Mouse (Mus musculus) myocyte (in vitro differentiated cells): ENCODE measurements around the gene Vax2. TPM values are rescaled to one million over a fixed set of nuclear protein-coding genes. Genes with fewer than 3 reads are reported as not detected.

Experiments used
- H3K27me3 ChIP-seq: one replicate; pipeline ENCODE4 v1.6.1; 2011; ENCODE audit not compliant: control insufficient read depth, insufficient read depth, insufficient read length
- H3K36me3 ChIP-seq: one replicate; pipeline ENCODE4 v1.6.1; 2011; ENCODE audit not compliant: control insufficient read depth, insufficient read depth
- H3K4me2 ChIP-seq: one replicate; pipeline ENCODE4 v1.6.1; 2011; ENCODE audit warnings: low read depth, control low read depth
- H3K4me3 ChIP-seq: one replicate; pipeline ENCODE4 v1.5.1; 2011; ENCODE audit warnings: mild to moderate bottlenecking, control low read depth, moderate library complexity
- H3K79me2 ChIP-seq: one replicate; pipeline ENCODE4 v1.6.1; 2011; ENCODE audit not compliant: control insufficient read depth, insufficient read depth
- H3ac ChIP-seq: one replicate; pipeline ENCODE4 v1.6.1; 2011; ENCODE audit not compliant: control insufficient read depth, insufficient read length
- CEBPB ChIP-seq: IDR thresholded peaks from 2 replicates; pipeline ENCODE4 v1.6.1; 2011; ENCODE audit warnings: mild to moderate bottlenecking, moderate library complexity; ENCODE audit not compliant: poor library complexity, insufficient read depth, severe bottlenecking
- E2F4 ChIP-seq: IDR thresholded peaks from one replicate; pipeline ENCODE4 v1.6.1; 2011; ENCODE audit warnings: mild to moderate bottlenecking, control low read depth, moderate library complexity; ENCODE audit not compliant: insufficient read depth
- MAX ChIP-seq: IDR thresholded peaks from one replicate; pipeline ENCODE4 v1.6.1; 2011; ENCODE audit warnings: low read depth, mild to moderate bottlenecking, control low read depth
- MYOD1 ChIP-seq, 3 experiments: IDR thresholded peaks; one replicate each; pipeline ENCODE4 v1.6.1; 2011; ENCODE audit warnings: control low read depth in 2 of 3, low read depth in 2 of 3, mild to moderate bottlenecking in 2 of 3, moderate library complexity in 1 of 3; ENCODE audit not compliant: insufficient read length in 2 of 3, control insufficient read depth in 1 of 3
- MYOG ChIP-seq, 3 experiments: IDR thresholded peaks; one replicate each; pipeline ENCODE4 v1.6.1; 2011; ENCODE audit warnings: control low read depth in 2 of 3, low read depth in 2 of 3, mild to moderate bottlenecking in 2 of 3; ENCODE audit not compliant: insufficient read length in 2 of 3, control insufficient read depth in 1 of 3, insufficient read depth in 1 of 3
- POLR2A ChIP-seq: IDR thresholded peaks from one replicate; pipeline ENCODE4 v1.6.1; 2011; ENCODE audit warnings: low read depth, mild to moderate bottlenecking, control low read depth, moderate library complexity; ENCODE audit not compliant: insufficient read length
- POLR2AphosphoS2 ChIP-seq: IDR thresholded peaks from one replicate; pipeline ENCODE4 v1.6.1; 2011; ENCODE audit warnings: low read depth, control low read depth; ENCODE audit not compliant: insufficient read length
- REST ChIP-seq: IDR thresholded peaks from one replicate; pipeline ENCODE4 v1.6.1; 2011; ENCODE audit warnings: mild to moderate bottlenecking, control low read depth, moderate library complexity; ENCODE audit not compliant: insufficient read depth, insufficient read length
- SRF ChIP-seq: IDR thresholded peaks from one replicate; pipeline ENCODE4 v1.6.1; 2011; ENCODE audit warnings: low read depth; ENCODE audit not compliant: control insufficient read depth, insufficient read length
- TCF12 ChIP-seq: IDR thresholded peaks from one replicate; pipeline ENCODE4 v1.6.1; 2011; ENCODE audit warnings: mild to moderate bottlenecking, control low read depth; ENCODE audit not compliant: poor library complexity, insufficient read depth, severe bottlenecking
- TCF3 ChIP-seq: IDR thresholded peaks from one replicate; pipeline ENCODE4 v1.6.1; 2011; ENCODE audit warnings: low read depth, control low read depth; ENCODE audit not compliant: insufficient read length
- USF1 ChIP-seq: IDR thresholded peaks from one replicate; pipeline ENCODE4 v1.6.1; 2011; ENCODE audit warnings: low read depth, mild to moderate bottlenecking, control low read depth, moderate library complexity
- polyA plus RNA-seq: library from polyadenylated mRNA; unstranded; fragments of >200 nt; fragmentation: generic; extraction: Trizol; gene quantifications from one replicate; pipeline ENCODE4 v1.2.1, GENCODE M21; 2012; ENCODE audit warnings: missing spikeins

Gene Vax2
- polyA plus RNA-seq, 1 experiment = 0.66 TPM

DNA sequence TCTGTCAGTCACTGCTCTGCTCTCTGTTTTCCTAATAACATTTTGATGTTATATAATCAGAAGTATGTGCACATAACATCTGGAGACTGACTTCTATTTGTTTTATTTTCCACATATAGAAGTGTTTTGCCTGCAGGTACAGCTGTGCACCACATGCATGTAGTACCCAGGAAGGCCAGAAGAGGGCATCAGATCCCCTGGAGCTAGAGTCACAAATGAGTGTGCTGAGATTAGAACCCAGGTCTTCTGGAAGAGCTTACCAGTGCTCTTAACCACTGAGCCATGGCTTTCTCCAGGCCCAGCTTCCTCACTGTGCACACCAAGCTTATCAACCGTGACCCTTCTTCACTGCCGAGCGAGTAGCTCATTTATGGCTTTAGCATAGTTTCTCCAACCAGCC, 17.4 kb downstream of the Vax2 start:
- Histone ChIP-seq H3K79me2 (no peaks in the 10 kb centered on the region), H3K27me3 (peaks cover 10% of the 10 kb centered on the region), H3K4me2 (no peak overlapping the region), H3K36me3 (no peaks in the 10 kb centered on the region), H3K4me3 (no peak overlapping the region), H3ac (no peak overlapping the region)
- no peak for TF ChIP-seq MAX
- no peak for TF ChIP-seq USF1
- TF ChIP-seq CEBPB = no peak
- TF ChIP-seq REST = no peak
- no peak for TF ChIP-seq MYOD1 (IDR thresholded peaks at IDR 0.05; ENCODE audit: control insufficient read depth in 1 of 3, insufficient read length in 2 of 3, low read depth in 2 of 3)
- TF ChIP-seq MYOG (IDR thresholded peaks at IDR 0.05; ENCODE audit: control insufficient read depth in 1 of 3, insufficient read depth in 1 of 3, insufficient read length in 2 of 3, low read depth in 2 of 3) = no peak
- no peak for TF ChIP-seq SRF
- no peak for TF ChIP-seq POLR2AphosphoS2
- TF ChIP-seq E2F4 = no peak
- no peak for TF ChIP-seq TCF3
- no peak for TF ChIP-seq POLR2A
- no peak for TF ChIP-seq TCF12

DNA sequence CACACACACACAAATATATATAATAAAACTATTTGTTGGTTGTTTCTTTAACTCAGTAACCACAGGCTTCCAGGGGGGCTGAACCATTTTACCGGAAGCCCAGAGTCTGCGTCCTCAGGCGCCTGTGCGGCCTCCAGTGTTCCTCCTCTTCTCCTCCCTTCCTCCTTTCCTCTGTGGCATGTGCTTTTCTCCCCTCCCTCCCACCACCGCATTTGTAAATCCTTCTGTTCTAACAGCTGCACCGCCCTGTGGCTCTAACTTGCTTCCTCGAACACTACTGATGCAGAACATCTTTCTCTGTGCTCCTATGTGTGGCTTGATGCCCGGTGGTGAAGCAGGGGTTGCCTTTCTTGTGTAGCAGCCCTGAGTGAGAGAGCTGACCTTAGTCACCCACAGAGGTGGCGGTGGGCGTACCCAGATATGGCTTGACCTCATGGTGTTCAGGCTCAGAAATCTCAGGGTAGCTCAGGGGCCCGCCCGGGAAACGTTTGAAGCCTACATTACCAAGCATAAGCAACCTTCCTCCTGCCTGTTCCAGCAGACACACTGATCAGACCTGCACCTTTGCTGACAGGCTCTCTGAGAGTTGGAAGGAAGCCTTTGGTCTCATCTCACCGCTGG, 18.4 kb downstream of the Vax2 start:
- peaks cover 10% of the 10 kb centered on the region for H3K27me3 ChIP-seq
- no peaks in the 10 kb centered on the region for H3K36me3 ChIP-seq
- H3K4me2 ChIP-seq = no peak overlapping the region
- H3ac ChIP-seq = no peak overlapping the region
- TF ChIP-seq E2F4 (no peak), POLR2AphosphoS2 (no peak), MYOD1 (IDR thresholded peaks at IDR 0.05; ENCODE audit: control insufficient read depth in 1 of 3, insufficient read length in 2 of 3, low read depth in 2 of 3) (no peak), TCF3 (no peak), MAX (no peak), REST (no peak), CEBPB (no peak), MYOG (IDR thresholded peaks at IDR 0.05; ENCODE audit: control insufficient read depth in 1 of 3, insufficient read depth in 1 of 3, insufficient read length in 2 of 3, low read depth in 2 of 3) (no peak), TCF12 (no peak), POLR2A (no peak)
- no peaks in the 10 kb centered on the region for H3K79me2 ChIP-seq
- no peak overlapping the region for H3K4me3 ChIP-seq

GRCm38 (mm10) chr6:83731128-83731527, 20.1 kb downstream of the Vax2 start:
- H3K27me3 ChIP-seq = peaks cover 10% of the 10 kb centered on the region
- H3K4me3 ChIP-seq = no peak overlapping the region
- H3K79me2 ChIP-seq = no peaks in the 10 kb centered on the region
- H3K4me2 ChIP-seq = no peak overlapping the region
- no peak overlapping the region for H3ac ChIP-seq
- no peaks in the 10 kb centered on the region for H3K36me3 ChIP-seq
- no peak for TF ChIP-seq E2F4
- no peak for TF ChIP-seq TCF3
- no peak for TF ChIP-seq MAX
- TF ChIP-seq TCF12 = no peak
- no peak for TF ChIP-seq MYOG (IDR thresholded peaks at IDR 0.05; ENCODE audit: control insufficient read depth in 1 of 3, insufficient read depth in 1 of 3, insufficient read length in 2 of 3, low read depth in 2 of 3)
- no peak for TF ChIP-seq USF1
- TF ChIP-seq SRF = no peak
- no peak for TF ChIP-seq MYOD1 (IDR thresholded peaks at IDR 0.05; ENCODE audit: control insufficient read depth in 1 of 3, insufficient read length in 2 of 3, low read depth in 2 of 3)

DNA sequence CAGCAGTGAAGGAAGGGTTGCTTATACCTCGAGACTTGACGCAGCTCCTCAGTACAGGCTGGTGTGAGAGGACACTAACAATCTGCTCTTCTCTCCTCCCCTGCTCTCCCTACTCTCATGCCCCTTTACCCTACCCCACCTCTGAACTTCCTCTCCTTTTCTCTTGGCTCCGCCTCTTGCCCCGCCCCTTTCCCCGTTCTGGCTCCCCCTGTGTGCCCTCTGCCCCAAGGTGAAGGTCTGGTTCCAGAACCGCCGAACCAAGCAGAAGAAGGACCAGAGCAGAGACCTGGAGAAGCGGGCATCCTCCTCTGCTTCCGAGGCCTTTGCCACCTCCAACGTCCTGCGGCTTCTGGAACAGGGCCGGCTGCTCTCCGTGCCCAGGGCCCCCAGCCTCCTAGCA, 26.2 kb downstream of the Vax2 start:
- peaks cover 16% of the 10 kb centered on the region for H3K27me3 ChIP-seq
- TF ChIP-seq SRF (no peak), POLR2A (no peak), E2F4 (no peak), MYOG (IDR thresholded peaks at IDR 0.05; ENCODE audit: control insufficient read depth in 1 of 3, insufficient read depth in 1 of 3, insufficient read length in 2 of 3, low read depth in 2 of 3) (no peak), MAX (no peak), CEBPB (no peak), TCF3 (no peak), POLR2AphosphoS2 (no peak), MYOD1 (IDR thresholded peaks at IDR 0.05; ENCODE audit: control insufficient read depth in 1 of 3, insufficient read length in 2 of 3, low read depth in 2 of 3) (no peak), USF1 (no peak), REST (no peak), TCF12 (no peak)
- no peaks in the 10 kb centered on the region for H3K36me3 ChIP-seq
- no peak overlapping the region for H3ac ChIP-seq
- H3K79me2 ChIP-seq = no peaks in the 10 kb centered on the region
- no peak overlapping the region for H3K4me3 ChIP-seq
- no peak overlapping the region for H3K4me2 ChIP-seq

GRCm38 (mm10) chr6:83738596-83738995, 27.5 kb downstream of the Vax2 start:
- H3K79me2 ChIP-seq = no peaks in the 10 kb centered on the region
- TF ChIP-seq TCF3 (no peak), CEBPB (no peak), TCF12 (no peak), MYOD1 (IDR thresholded peaks at IDR 0.05; ENCODE audit: control insufficient read depth in 1 of 3, insufficient read length in 2 of 3, low read depth in 2 of 3) (no peak), USF1 (no peak), REST (no peak), MAX (no peak), E2F4 (no peak), POLR2A (no peak), SRF (no peak), MYOG (IDR thresholded peaks at IDR 0.05; ENCODE audit: control insufficient read depth in 1 of 3, insufficient read depth in 1 of 3, insufficient read length in 2 of 3, low read depth in 2 of 3) (no peak), POLR2AphosphoS2 (no peak)
- peaks cover 23% of the 10 kb centered on the region for H3K27me3 ChIP-seq
- H3K4me3 ChIP-seq = no peak overlapping the region
- no peaks in the 10 kb centered on the region for H3K36me3 ChIP-seq
- H3K4me2 ChIP-seq = no peak overlapping the region
- no peak overlapping the region for H3ac ChIP-seq
